Comparison of ENCODE assay signal across 31 mouse cellular contexts in the genomic region with DNA sequence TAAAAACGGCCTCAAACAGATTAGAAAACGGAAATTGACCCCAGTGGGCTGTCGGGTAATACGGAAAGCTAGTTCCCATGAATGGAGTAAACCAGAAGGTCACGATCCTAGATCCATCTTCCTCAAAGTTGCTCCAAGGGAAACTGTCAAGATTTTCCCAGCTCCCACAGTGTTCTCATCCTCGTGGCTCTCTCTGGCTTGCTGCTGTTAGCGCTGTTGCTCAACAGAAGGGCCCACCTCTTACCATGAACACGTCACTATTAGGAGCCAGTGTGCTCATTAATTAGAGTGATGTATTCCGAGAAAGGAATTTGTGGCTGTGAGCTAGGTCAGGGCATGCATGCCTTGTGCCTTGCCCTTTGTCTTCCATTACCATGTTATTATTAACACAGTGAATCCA.
A peak's percentile ranks its signal among the peaks of the same experiment; 100 is the strongest.
DNase-seq lines count a peak whose midpoint lies in the region; ATAC-seq and TF ChIP-seq lines count a peak whose summit lies in the region.
"Had no signal": no experiment of that assay in that cellular context is flagged by ENCODE, and none has a peak within 500 bp of the region (broad histone marks: within the 10 kb centered on the region; RNA-seq: fewer than 3 reads in every experiment).

No protein-coding gene starts in this region.

- H3K9ac ChIP-seq in hindbrain, embryonic 16.5 days (ENCODE audit: low read depth, low read length) = no peak overlapping the region
- H3K9ac ChIP-seq in midbrain, postnatal 0 days (replicated peaks; ENCODE audit: low read length, poor library complexity, severe bottlenecking) = no peak overlapping the region
- H3K9ac ChIP-seq in midbrain, embryonic 16.5 days (ENCODE audit: low read depth, low read length) = no peak overlapping the region
- H3K9ac ChIP-seq in hindbrain, embryonic 11.5 days (ENCODE audit: low read depth, low read length) = no peak overlapping the region
- no peak overlapping the region for H3K9ac ChIP-seq in hindbrain, postnatal 0 days (replicated peaks; ENCODE audit: low read length)
- H3K9ac ChIP-seq: embryonic facial prominence, embryonic 12.5 days; heart, embryonic 12.5 days; liver, embryonic 12.5 days; liver, postnatal 0 days; neural tube, embryonic 12.5 days had no signal

- WGBS in hindbrain, embryonic 10.5 days = 62% methylated on average over 9 of the region's 9 CpGs
- 41% methylated on average over 9 of the region's 9 CpGs for WGBS in hindbrain, embryonic 16.5 days
- WGBS in midbrain, postnatal 0 days = 78% methylated on average over 9 of the region's 9 CpGs
- WGBS in midbrain, embryonic 16.5 days = 66% methylated on average over 9 of the region's 9 CpGs
- 55% methylated on average over 9 of the region's 9 CpGs for WGBS in hindbrain, embryonic 11.5 days
- WGBS in hindbrain, postnatal 0 days = 56% methylated on average over 9 of the region's 9 CpGs

- peak; percentile 10 for DNase-seq in hindbrain, embryonic 10.5 days (ENCODE audit: low spot score)
- no peak for DNase-seq in midbrain, postnatal 0 days (ENCODE audit: low spot score)
- peak; percentile 34 for DNase-seq in hindbrain, embryonic 11.5 days (ENCODE audit: low spot score)
- no peak for DNase-seq in hindbrain, postnatal 0 days (ENCODE audit: low spot score)
- no peak for DNase-seq in cerebellum, adult 8-10 months
- no peak for DNase-seq in left cerebral cortex, postnatal 36 days (ENCODE audit: low spot score in 2 of 2)
- DNase-seq: adrenal gland, postnatal 25 days; cerebellum, adult 11-12 months; cerebellum, postnatal 10 days; gastrocnemius, adult 2 months; gastrocnemius, postnatal 36 days; heart, adult 18-20 months; kidney, adult 8-10 months; kidney, postnatal 4 days; left cerebral cortex, postnatal 4 days; liver, postnatal 0 days; lung, postnatal 4 days; midbrain, embryonic 14.5 days; right cerebral cortex, postnatal 25 days; thymus, postnatal 25 days had no signal

- H3K4me3 ChIP-seq in hindbrain, embryonic 10.5 days = no peak overlapping the region
- H3K4me3 ChIP-seq in hindbrain, embryonic 16.5 days (ENCODE audit: low read length) = no peak overlapping the region
- H3K4me3 ChIP-seq in midbrain, postnatal 0 days (ENCODE audit: low read depth, low read length) = no peak overlapping the region
- H3K4me3 ChIP-seq in midbrain, embryonic 16.5 days (ENCODE audit: low read depth, low read length) = no peak overlapping the region
- no peak overlapping the region for H3K4me3 ChIP-seq in hindbrain, embryonic 11.5 days (ENCODE audit: low read depth, low read length)
- no peak overlapping the region for H3K4me3 ChIP-seq in hindbrain, postnatal 0 days (ENCODE audit: low read length)
- H3K4me3 ChIP-seq: embryonic facial prominence, embryonic 12.5 days; gastrocnemius, adult 2 months; heart, embryonic 12.5 days; liver, embryonic 12.5 days; megakaryocyte, embryonic 14.5 days; myocyte; neural tube, embryonic 12.5 days had no signal

- ATAC-seq in hindbrain, embryonic 16.5 days = no peak; the same call in 1 of the 2 replicates
- ATAC-seq in midbrain, postnatal 0 days (ENCODE audit: low FRiP score) = no peak
- no peak for ATAC-seq in midbrain, embryonic 16.5 days
- peak; percentile 65 for ATAC-seq in hindbrain, embryonic 11.5 days (ENCODE audit: low FRiP score)
- 0 out of 2 replicates have a peak, but pooled peaks have one; percentile 55 for ATAC-seq in hindbrain, postnatal 0 days
- ATAC-seq: forebrain, embryonic 14.5 days; intestine, embryonic 16.5 days; liver, embryonic 12.5 days; liver, postnatal 0 days had no signal

- H3K27me3 ChIP-seq in hindbrain, embryonic 10.5 days (ENCODE audit: insufficient read depth, poor library complexity, severe bottlenecking) = no peaks in the 10 kb centered on the region
- H3K27me3 ChIP-seq in hindbrain, embryonic 16.5 days (replicated peaks; ENCODE audit: control insufficient read depth, insufficient read depth, low read length) = no peaks in the 10 kb centered on the region
- H3K27me3 ChIP-seq in midbrain, postnatal 0 days (ENCODE audit: insufficient read depth, low read length) = no peaks in the 10 kb centered on the region
- H3K27me3 ChIP-seq in midbrain, embryonic 16.5 days (ENCODE audit: control insufficient read depth, insufficient read depth, low read depth, low read length) = no peaks in the 10 kb centered on the region
- H3K27me3 ChIP-seq in hindbrain, embryonic 11.5 days (ENCODE audit: control insufficient read depth, insufficient read depth, low read length) = no peaks in the 10 kb centered on the region
- no peaks in the 10 kb centered on the region for H3K27me3 ChIP-seq in hindbrain, postnatal 0 days (ENCODE audit: insufficient read depth, low read length)
- H3K27me3 ChIP-seq: embryonic facial prominence, embryonic 12.5 days; heart, embryonic 12.5 days; liver, embryonic 12.5 days; megakaryocyte, embryonic 14.5 days; neural tube, embryonic 12.5 days had no signal

- TF ChIP-seq CTCF in midbrain, postnatal 0 days (IDR thresholded peaks at IDR 0.05) = no peak
- TF ChIP-seq CTCF in hindbrain, postnatal 0 days (IDR thresholded peaks at IDR 0.05; ENCODE audit: low read depth) = no peak

- H3K4me2 ChIP-seq in hindbrain, embryonic 16.5 days (ENCODE audit: low read length) = no peak overlapping the region
- H3K4me2 ChIP-seq in midbrain, postnatal 0 days (ENCODE audit: low read depth, low read length, poor library complexity, severe bottlenecking) = no peak overlapping the region
- H3K4me2 ChIP-seq in midbrain, embryonic 16.5 days (ENCODE audit: low read length) = no peak overlapping the region
- H3K4me2 ChIP-seq in hindbrain, embryonic 11.5 days (replicated peaks; ENCODE audit: low read depth, low read length) = no peak overlapping the region
- H3K4me2 ChIP-seq in hindbrain, postnatal 0 days (ENCODE audit: low read depth, low read length) = no peak overlapping the region
- H3K4me2 ChIP-seq: embryonic facial prominence, embryonic 12.5 days; heart, embryonic 12.5 days; liver, embryonic 12.5 days; neural tube, embryonic 12.5 days had no signal

- H3K27ac ChIP-seq in hindbrain, embryonic 10.5 days = no peak overlapping the region
- H3K27ac ChIP-seq in hindbrain, embryonic 16.5 days (ENCODE audit: low read depth, low read length) = no peak overlapping the region
- 0 out of 2 replicates have a peak overlapping the region, but pooled peaks have one; percentile 12 for H3K27ac ChIP-seq in midbrain, postnatal 0 days (ENCODE audit: low read depth, low read length)
- no peak overlapping the region for H3K27ac ChIP-seq in midbrain, embryonic 16.5 days (ENCODE audit: low read length)
- no peak overlapping the region for H3K27ac ChIP-seq in hindbrain, embryonic 11.5 days (ENCODE audit: low read depth, low read length)
- H3K27ac ChIP-seq in hindbrain, postnatal 0 days = no peak overlapping the region
- H3K27ac ChIP-seq: embryonic facial prominence, embryonic 12.5 days; gastrocnemius, adult 2 months; kidney, postnatal 0 days; liver, embryonic 12.5 days; neural tube, embryonic 12.5 days had no signal

- intact Hi-C loops in left cerebral cortex, postnatal 36 days (cut with DNase I) = no loop called here

- H3K36me3 ChIP-seq in hindbrain, embryonic 10.5 days = peaks cover 26% of the 10 kb centered on the region
- peaks cover 7% of the 10 kb centered on the region for H3K36me3 ChIP-seq in hindbrain, embryonic 16.5 days (ENCODE audit: control insufficient read depth, insufficient read depth, low read length)
- peaks cover 5% of the 10 kb centered on the region; the same call in 1 of the 2 replicates for H3K36me3 ChIP-seq in midbrain, postnatal 0 days (ENCODE audit: insufficient read depth, low read length)
- peaks cover 12% of the 10 kb centered on the region for H3K36me3 ChIP-seq in midbrain, embryonic 16.5 days (ENCODE audit: control insufficient read depth, insufficient read depth, low read length)
- H3K36me3 ChIP-seq in hindbrain, embryonic 11.5 days (ENCODE audit: control insufficient read depth, insufficient read depth, low read length) = no peaks in the 10 kb centered on the region
- H3K36me3 ChIP-seq in hindbrain, postnatal 0 days (ENCODE audit: insufficient read depth, low read length) = no peaks in the 10 kb centered on the region

- H3K4me1 ChIP-seq in hindbrain, embryonic 10.5 days (replicated peaks) = peaks cover 14% of the 10 kb centered on the region; the same call in 1 of the 2 replicates
- H3K4me1 ChIP-seq in hindbrain, embryonic 16.5 days (ENCODE audit: control insufficient read depth, insufficient read depth, low read depth, low read length) = no peaks in the 10 kb centered on the region
- no peaks in the 10 kb centered on the region for H3K4me1 ChIP-seq in midbrain, postnatal 0 days (ENCODE audit: insufficient read depth, low read length)
- no peaks in the 10 kb centered on the region for H3K4me1 ChIP-seq in midbrain, embryonic 16.5 days (ENCODE audit: control insufficient read depth, insufficient read depth, low read length)
- no peaks in the 10 kb centered on the region for H3K4me1 ChIP-seq in hindbrain, embryonic 11.5 days (replicated peaks; ENCODE audit: control insufficient read depth, insufficient read depth, low read length)
- no peaks in the 10 kb centered on the region for H3K4me1 ChIP-seq in hindbrain, postnatal 0 days (ENCODE audit: insufficient read depth, low read length)
- H3K4me1 ChIP-seq: embryonic facial prominence, embryonic 12.5 days; liver, embryonic 12.5 days; megakaryocyte, embryonic 14.5 days; neural tube, embryonic 12.5 days had no signal

- H3K9me3 ChIP-seq in hindbrain, embryonic 10.5 days = peaks cover 19% of the 10 kb centered on the region
- peaks cover 8% of the 10 kb centered on the region for H3K9me3 ChIP-seq in hindbrain, embryonic 16.5 days (ENCODE audit: control insufficient read depth, low read length)
- no peaks in the 10 kb centered on the region for H3K9me3 ChIP-seq in midbrain, postnatal 0 days (ENCODE audit: low read length)
- H3K9me3 ChIP-seq in midbrain, embryonic 16.5 days (replicated peaks; ENCODE audit: control insufficient read depth, low read length, poor library complexity, severe bottlenecking) = peaks cover 5% of the 10 kb centered on the region; the same call in 1 of the 2 replicates
- H3K9me3 ChIP-seq in hindbrain, embryonic 11.5 days (ENCODE audit: control insufficient read depth, low read length) = no peaks in the 10 kb centered on the region; the same call in 1 of the 2 replicates
- H3K9me3 ChIP-seq in hindbrain, postnatal 0 days (ENCODE audit: low read length) = no peaks in the 10 kb centered on the region; the same call in 1 of the 2 replicates
- H3K9me3 ChIP-seq: liver, embryonic 12.5 days had no signal

Comparison
In these comparisons a context has a peak if more than half of its experiments do, and no peak if none do; other contexts are left out.
1. DNase-seq: peak in hindbrain, embryonic 10.5 days (single experiment) and hindbrain, embryonic 11.5 days (single experiment); none in midbrain, postnatal 0 days (single experiment), hindbrain, postnatal 0 days (single experiment), cerebellum, adult 8-10 months (single experiment) and left cerebral cortex, postnatal 36 days (0 of 2).
2. ATAC-seq: peak in hindbrain, embryonic 11.5 days (single experiment) and hindbrain, postnatal 0 days (single experiment); none in hindbrain, embryonic 16.5 days (single experiment), midbrain, postnatal 0 days (single experiment) and midbrain, embryonic 16.5 days (single experiment).